Mouse (Mus musculus) kidney, adult 2 months (tissue): ENCODE data around the gene Ubqln4.

Source experiments
- CTCF ChIP-seq: fragments of 200-500 bp; conservative IDR thresholded peaks from 2 replicates; pipeline ENCODE4 v1.5.1; 2011; ENCODE audit warnings: low read depth, mild to moderate bottlenecking, control low read depth, low read length, moderate library complexity, mixed read lengths; ENCODE audit not compliant: insufficient read depth, insufficient read length
- POLR2A ChIP-seq: fragments of 200-500 bp; IDR thresholded peaks from one replicate; pipeline ENCODE4 v1.6.1; 2011; ENCODE audit warnings: low read depth, low read length, control low read depth

- TF ChIP-seq POLR2A (no peak), CTCF (no peak)
Observed at GRCm38 (mm10) chr3:88505081-88505480, 48.5 kb upstream of the Ubqln4 start.
